Mouse (Mus musculus) limb, embryonic 14.5 days (tissue): ENCODE measurements around the gene Drd1. TPM values are rescaled to one million over a fixed set of nuclear protein-coding genes. Genes with fewer than 3 reads are reported as not detected.

Source experiments
- ATAC-seq: fragments of 200-750 bp; cut with Nextera tagmentation; 2 replicates; pipeline ENCODE4 v1.8.0; 2017; ENCODE audit warnings: low read depth, moderate number of reproducible peaks, moderate TSS enrichment; ENCODE audit not compliant: low FRiP score
- DNase-seq: peaks from one replicate; pipeline ENCODE4 v3.0.0-alpha.2; 2015; ENCODE audit warnings: low spot score
- H3K27ac ChIP-seq: fragments of 300-500 bp; sonication (generic); replicated peaks from 2 replicates; pipeline ENCODE4 v1.5.1; 2014; ENCODE audit warnings: low read depth, mild to moderate bottlenecking, low read length, moderate library complexity, mixed read lengths
- H3K27me3 ChIP-seq: fragments of 300-500 bp; sonication (generic); 2 replicates; pipeline ENCODE4 v1.6.1; 2014; ENCODE audit warnings: low read length, mixed read lengths; ENCODE audit not compliant: control insufficient read depth, insufficient read depth
- H3K36me3 ChIP-seq: fragments of 300-500 bp; sonication (generic); 2 replicates; pipeline ENCODE4 v1.6.1; 2014; ENCODE audit warnings: mild to moderate bottlenecking, low read length, moderate library complexity, mixed read lengths; ENCODE audit not compliant: control insufficient read depth, insufficient read depth
- H3K4me1 ChIP-seq: fragments of 300-500 bp; sonication (generic); 2 replicates; pipeline ENCODE4 v1.6.1; 2014; ENCODE audit warnings: antibody characterized with exemption, low read length, mixed read lengths; ENCODE audit not compliant: control insufficient read depth, insufficient read depth
- H3K4me2 ChIP-seq: fragments of 300-500 bp; sonication (generic); replicated peaks from 2 replicates; pipeline ENCODE4 v1.6.1; 2014; ENCODE audit warnings: low read depth, mild to moderate bottlenecking, low read length, moderate library complexity; ENCODE audit not compliant: severe bottlenecking
- H3K4me3 ChIP-seq: fragments of 300-500 bp; sonication (generic); replicated peaks from 2 replicates; pipeline ENCODE4 v1.5.1; 2014; ENCODE audit warnings: low read length
- H3K9ac ChIP-seq: fragments of 300-500 bp; sonication (generic); 2 replicates; pipeline ENCODE4 v1.6.1; 2014; ENCODE audit warnings: mild to moderate bottlenecking, low read depth, low read length, moderate library complexity; ENCODE audit not compliant: severe bottlenecking
- H3K9me3 ChIP-seq: fragments of 300-500 bp; sonication (generic); 2 replicates; pipeline ENCODE4 v1.6.1; 2016; ENCODE audit warnings: low read length; ENCODE audit not compliant: control insufficient read depth
- POLR2A ChIP-seq: fragments of 200-500 bp; IDR thresholded peaks from 2 replicates; pipeline ENCODE4 v1.8.0; 2012; ENCODE audit warnings: inconsistent platforms, mild to moderate bottlenecking, moderate library complexity, borderline replicate concordance; ENCODE audit not compliant: insufficient read depth, insufficient read length; ENCODE audit errors: extremely low read depth
- WGBS: fragments of 180-500 bp; shearing (Covaris S2); extraction: QIAGEN DNeasy Blood & Tissue Kit; methylation state at CpG from one replicate; pipeline ENCODE4 v1.1.7; 2014; 5-methylcytosine and 5-hydroxymethylcytosine counted together
- polyA plus RNA-seq, 2 experiments: library from polyadenylated mRNA; depleted of rRNA in 1 of 2; stranded (reverse) in 1 of 2; unstranded in 1 of 2; fragments of >200 nt; fragmentation: Nextera tagmentation in 1 of 2; extraction: Ambion mirVana in 1 of 2; gene quantifications; 2 replicates each; pipeline versions ENCODE4 v1.2.1 to v1.2.3; 2012 to 2014

Gene Drd1
- polyA plus RNA-seq, 2 experiments = 0.03 to 0.19 TPM

- DNase-seq (no peak), ATAC-seq (no peak)
- Histone ChIP-seq H3K9me3 (no peaks in the 10 kb centered on the region), H3K36me3 (peaks cover 42% of the 10 kb centered on the region), H3K9ac (no peak overlapping the region), H3K4me2 (no peak overlapping the region), H3K4me1 (0 out of 2 replicates have a peak, but pooled peaks cover 4% of the 10 kb centered on the region), H3K27ac (no peak overlapping the region), H3K4me3 (no peak overlapping the region), H3K27me3 (no peaks in the 10 kb centered on the region)
- TF ChIP-seq POLR2A = no peak
- WGBS = 91% methylated on average over 18 of the region's 18 CpGs
Measured at GRCm38 (mm10) chr13:54085266-54085665, 29.8 kb upstream of the Drd1 start.

GRCm38 (mm10) chr13:54084826-54085225, 29.3 kb upstream of the Drd1 start:
- no peak overlapping the region for H3K4me2 ChIP-seq
- H3K4me3 ChIP-seq = no peak overlapping the region
- TF ChIP-seq POLR2A = no peak
- H3K4me1 ChIP-seq = peaks cover 4% of the 10 kb centered on the region; the same call in 1 of the 2 replicates
- H3K9me3 ChIP-seq = no peaks in the 10 kb centered on the region
- DNase-seq = no peak
- no peak overlapping the region for H3K27ac ChIP-seq
- no peak for ATAC-seq
- H3K27me3 ChIP-seq = no peaks in the 10 kb centered on the region
- 69% methylated on average over 5 of the region's 5 CpGs for WGBS
- no peak overlapping the region for H3K9ac ChIP-seq
- H3K36me3 ChIP-seq = peaks cover 41% of the 10 kb centered on the region

GRCm38 (mm10) chr13:54084178-54084577, 28.7 kb upstream of the Drd1 start:
- DNase-seq (no peak), ATAC-seq (no peak)
- TF ChIP-seq POLR2A = no peak
- Histone ChIP-seq H3K4me1 (peaks cover 4% of the 10 kb centered on the region; the same call in 1 of the 2 replicates), H3K9ac (no peak overlapping the region), H3K9me3 (no peaks in the 10 kb centered on the region), H3K36me3 (peaks cover 34% of the 10 kb centered on the region), H3K27me3 (no peaks in the 10 kb centered on the region), H3K4me3 (no peak overlapping the region), H3K27ac (no peak overlapping the region), H3K4me2 (no peak overlapping the region)
- 60% methylated on average over 4 of the region's 4 CpGs for WGBS

- Histone ChIP-seq H3K9me3 (no peaks in the 10 kb centered on the region), H3K36me3 (peaks cover 22% of the 10 kb centered on the region), H3K9ac (no peak overlapping the region), H3K27me3 (no peaks in the 10 kb centered on the region), H3K27ac (no peak overlapping the region), H3K4me1 (peaks cover 4% of the 10 kb centered on the region; the same call in 1 of the 2 replicates), H3K4me2 (no peak overlapping the region), H3K4me3 (no peak overlapping the region)
- no peak for ATAC-seq
- WGBS = 86% methylated on average over 5 of the region's 5 CpGs
- no peak for DNase-seq
- no peak for TF ChIP-seq POLR2A
Measured at GRCm38 (mm10) chr13:54082946-54083345, 27.4 kb upstream of the Drd1 start.

- Histone ChIP-seq H3K9me3 (no peaks in the 10 kb centered on the region), H3K27me3 (no peaks in the 10 kb centered on the region), H3K4me3 (no peak overlapping the region), H3K9ac (no peak overlapping the region), H3K4me2 (no peak overlapping the region), H3K4me1 (peaks cover 4% of the 10 kb centered on the region; the same call in 1 of the 2 replicates), H3K36me3 (peaks cover 4% of the 10 kb centered on the region), H3K27ac (no peak overlapping the region)
- DNase-seq = no peak
- no peak for ATAC-seq
- WGBS = 97% methylated on average over 1 of the region's 1 CpGs
- no peak for TF ChIP-seq POLR2A
Measured at GRCm38 (mm10) chr13:54080785-54081184, 25.3 kb upstream of the Drd1 start.
